Mouse (Mus musculus): ENCODE measurements around the gene Capn9. TPM values are rescaled to one million over a fixed set of nuclear protein-coding genes. Genes with fewer than 3 reads are reported as not detected.

Capn9 gene
- not detected in 2 replicates for polyA plus RNA-seq (2011; ENCODE audit: insufficient read length, low read depth, missing spikeins)

- TF ChIP-seq CTCF (IDR thresholded peaks at IDR 0.05; ENCODE audit: borderline replicate concordance, insufficient read depth, low read length): no peak
- no peak for TF ChIP-seq POLR2A (IDR thresholded peaks at IDR 0.05; ENCODE audit: low read depth, low read length)
- Histone ChIP-seq H3K4me1 (ENCODE audit: control insufficient read depth, insufficient read depth, low read length) (no peaks in the 10 kb centered on the region), H3K27ac (ENCODE audit: insufficient read depth, low read length) (no peak within 1 kb of the TSS), H3K4me3 (ENCODE audit: insufficient read depth, low read length) (no peak within 1 kb of the TSS)
Observed at GRCm38 (mm10) chr8:124575811-124576210, at the start of gene Capn9. Capn9 (plus strand) TSS chr8:124576111.

GRCm38 (mm10) chr8:124526261-124526660 is 49.6 kb upstream of the Capn9 start:
- no peak for TF ChIP-seq POLR2A (IDR thresholded peaks at IDR 0.05; ENCODE audit: low read depth, low read length)
- no peak for TF ChIP-seq CTCF (IDR thresholded peaks at IDR 0.05; ENCODE audit: borderline replicate concordance, insufficient read depth, low read length)
- Histone ChIP-seq H3K4me3 (ENCODE audit: insufficient read depth, low read length) (no peak overlapping the region), H3K4me1 (ENCODE audit: control insufficient read depth, insufficient read depth, low read length) (peaks cover 3% of the 10 kb centered on the region; the same call in 1 of the 2 replicates), H3K27ac (ENCODE audit: insufficient read depth, low read length) (no peak overlapping the region)

- no peak overlapping the region for H3K27ac ChIP-seq (ENCODE audit: insufficient read depth, low read length)
- H3K4me1 ChIP-seq (ENCODE audit: control insufficient read depth, insufficient read depth, low read length): no peaks in the 10 kb centered on the region
- no peak overlapping the region for H3K4me3 ChIP-seq (ENCODE audit: insufficient read depth, low read length)
- TF ChIP-seq CTCF (IDR thresholded peaks at IDR 0.05; ENCODE audit: borderline replicate concordance, insufficient read depth, low read length) (no peak), POLR2A (IDR thresholded peaks at IDR 0.05; ENCODE audit: low read depth, low read length) (no peak)
Observed at GRCm38 (mm10) chr8:124530076-124530475, 45.8 kb upstream of the Capn9 start.

- no peaks in the 10 kb centered on the region for H3K4me1 ChIP-seq (ENCODE audit: control insufficient read depth, insufficient read depth, low read length)
- no peak overlapping the region for H3K4me3 ChIP-seq (ENCODE audit: insufficient read depth, low read length)
- H3K27ac ChIP-seq (ENCODE audit: insufficient read depth, low read length): no peak overlapping the region
- no peak for TF ChIP-seq CTCF (IDR thresholded peaks at IDR 0.05; ENCODE audit: borderline replicate concordance, insufficient read depth, low read length)
Observed at GRCm38 (mm10) chr8:124530556-124530955, 45.4 kb upstream of the Capn9 start.

GRCm38 (mm10) chr8:124530996-124531395 is 44.9 kb upstream of the Capn9 start:
- no peak overlapping the region for H3K27ac ChIP-seq (ENCODE audit: insufficient read depth, low read length)
- no peak overlapping the region for H3K4me3 ChIP-seq (ENCODE audit: insufficient read depth, low read length)
- H3K4me1 ChIP-seq (ENCODE audit: control insufficient read depth, insufficient read depth, low read length): no peaks in the 10 kb centered on the region
- no peak for TF ChIP-seq POLR2A (IDR thresholded peaks at IDR 0.05; ENCODE audit: low read depth, low read length)
- no peak for TF ChIP-seq CTCF (IDR thresholded peaks at IDR 0.05; ENCODE audit: borderline replicate concordance, insufficient read depth, low read length)

- TF ChIP-seq POLR2A (IDR thresholded peaks at IDR 0.05; ENCODE audit: low read depth, low read length) (no peak), CTCF (IDR thresholded peaks at IDR 0.05; ENCODE audit: borderline replicate concordance, insufficient read depth, low read length) (no peak)
- H3K27ac ChIP-seq (ENCODE audit: insufficient read depth, low read length): no peak overlapping the region
- H3K4me3 ChIP-seq (ENCODE audit: insufficient read depth, low read length): no peak overlapping the region
- H3K4me1 ChIP-seq (ENCODE audit: control insufficient read depth, insufficient read depth, low read length): no peaks in the 10 kb centered on the region
Observed at GRCm38 (mm10) chr8:124532626-124533025, 43.3 kb upstream of the Capn9 start.

- H3K4me3 ChIP-seq (ENCODE audit: insufficient read depth, low read length): no peak overlapping the region
- no peaks in the 10 kb centered on the region for H3K4me1 ChIP-seq (ENCODE audit: control insufficient read depth, insufficient read depth, low read length)
- no peak for TF ChIP-seq POLR2A (IDR thresholded peaks at IDR 0.05; ENCODE audit: low read depth, low read length)
- no peak for TF ChIP-seq CTCF (IDR thresholded peaks at IDR 0.05; ENCODE audit: borderline replicate concordance, insufficient read depth, low read length)
- H3K27ac ChIP-seq (ENCODE audit: insufficient read depth, low read length): no peak overlapping the region
Observed at GRCm38 (mm10) chr8:124535451-124535850, 40.5 kb upstream of the Capn9 start.

- H3K4me1 ChIP-seq (ENCODE audit: control insufficient read depth, insufficient read depth, low read length): no peaks in the 10 kb centered on the region
- no peak overlapping the region for H3K27ac ChIP-seq (ENCODE audit: insufficient read depth, low read length)
- no peak for TF ChIP-seq CTCF (IDR thresholded peaks at IDR 0.05; ENCODE audit: borderline replicate concordance, insufficient read depth, low read length)
- no peak for TF ChIP-seq POLR2A (IDR thresholded peaks at IDR 0.05; ENCODE audit: low read depth, low read length)
- H3K4me3 ChIP-seq (ENCODE audit: insufficient read depth, low read length): no peak overlapping the region
Observed at GRCm38 (mm10) chr8:124540906-124541305, 35.0 kb upstream of the Capn9 start.

- no peaks in the 10 kb centered on the region for H3K4me1 ChIP-seq (ENCODE audit: control insufficient read depth, insufficient read depth, low read length)
- no peak overlapping the region for H3K4me3 ChIP-seq (ENCODE audit: insufficient read depth, low read length)
- TF ChIP-seq POLR2A (IDR thresholded peaks at IDR 0.05; ENCODE audit: low read depth, low read length): no peak
- no peak for TF ChIP-seq CTCF (IDR thresholded peaks at IDR 0.05; ENCODE audit: borderline replicate concordance, insufficient read depth, low read length)
- H3K27ac ChIP-seq (ENCODE audit: insufficient read depth, low read length): no peak overlapping the region
Observed at GRCm38 (mm10) chr8:124542001-124542400, 33.9 kb upstream of the Capn9 start.

GRCm38 (mm10) chr8:124543272-124543671 is 32.6 kb upstream of the Capn9 start:
- Histone ChIP-seq H3K27ac (ENCODE audit: insufficient read depth, low read length) (no peak overlapping the region), H3K4me3 (ENCODE audit: insufficient read depth, low read length) (no peak overlapping the region), H3K4me1 (ENCODE audit: control insufficient read depth, insufficient read depth, low read length) (no peaks in the 10 kb centered on the region)
- TF ChIP-seq POLR2A (IDR thresholded peaks at IDR 0.05; ENCODE audit: low read depth, low read length) (no peak), CTCF (IDR thresholded peaks at IDR 0.05; ENCODE audit: borderline replicate concordance, insufficient read depth, low read length) (no peak)

- Histone ChIP-seq H3K4me1 (ENCODE audit: control insufficient read depth, insufficient read depth, low read length) (no peaks in the 10 kb centered on the region), H3K4me3 (ENCODE audit: insufficient read depth, low read length) (no peak overlapping the region), H3K27ac (ENCODE audit: insufficient read depth, low read length) (no peak overlapping the region)
- TF ChIP-seq POLR2A (IDR thresholded peaks at IDR 0.05; ENCODE audit: low read depth, low read length): no peak
- no peak for TF ChIP-seq CTCF (IDR thresholded peaks at IDR 0.05; ENCODE audit: borderline replicate concordance, insufficient read depth, low read length)
Observed at GRCm38 (mm10) chr8:124546371-124546770, 29.5 kb upstream of the Capn9 start.

Measured in embryonic fibroblast, embryonic 13.5 days (primary cell).